Mouse (Mus musculus) erythroblast, adult 5-6 weeks (primary cell): ENCODE data around the gene Fdx1. TPM values are rescaled to one million over a fixed set of nuclear protein-coding genes. Genes with fewer than 3 reads are reported as not detected.

Source experiments
- ATAC-seq: replicated peaks from 2 replicates; pipeline ENCODE4 v1.8.0; 2016; ENCODE audit warnings: moderate number of reproducible peaks, mild to moderate bottlenecking, moderate TSS enrichment, inconsistent platforms; ENCODE audit not compliant: poor library complexity, low FRiP score, severe bottlenecking
- total RNA-seq, 2 experiments: library from RNA; stranded (forward) in 1 of 2; stranded (reverse) in 1 of 2; fragments of 150-400 nt in 1 of 2; fragments of 200-764, 138-1000 nt in 1 of 2; gene quantifications; 2 replicates each; pipeline versions ENCODE4 v1.2.3 to v1.2.4; 2015 to 2017; ENCODE audit warnings: low replicate concordance in 2 of 2

Gene Fdx1
- total RNA-seq, 2 experiments from 2014 or later = 1.7 TPM; not detected in 1

GRCm38 (mm10) chr9:51914481-51915120 is 48.8 kb downstream of the Fdx1 start:
- ATAC-seq = no peak

GRCm38 (mm10) chr9:51908838-51909237 is 54.5 kb downstream of the Fdx1 start:
- ATAC-seq = peak; percentile 69; the same call in 1 of the 2 replicates

GRCm38 (mm10) chr9:51908255-51908654 is 55.1 kb downstream of the Fdx1 start:
- no peak for ATAC-seq

GRCm38 (mm10) chr9:51906938-51907337 is 56.4 kb downstream of the Fdx1 start:
- ATAC-seq = no peak

Other genes with a start within 250 kb of the Fdx1 start
- not detected in 2 replicates for gene Arhgap20, start 198.2 kb downstream of the Fdx1 start, total RNA-seq (2015; ENCODE audit: low replicate concordance)
- not detected in 2 replicates for gene Arhgap20, start 198.2 kb downstream of the Fdx1 start, total RNA-seq (2017; ENCODE audit: low replicate concordance)
- gene Rdx, start 83.6 kb upstream of the Fdx1 start, total RNA-seq (2015; ENCODE audit: low replicate concordance) = 29.4 and 31.1 TPM in 2 replicates
- 39.3 and 52.5 TPM in 2 replicates for gene Rdx, start 83.6 kb upstream of the Fdx1 start, total RNA-seq (2017; ENCODE audit: low replicate concordance)
- gene Zc3h12c, start 205.0 kb upstream of the Fdx1 start, total RNA-seq (2015; ENCODE audit: low replicate concordance) = 0.19 and 1.0 TPM in 2 replicates
- gene Zc3h12c, start 205.0 kb upstream of the Fdx1 start, total RNA-seq (2017; ENCODE audit: low replicate concordance) = 1.1 TPM in 2 replicates